Mouse (Mus musculus) stomach, postnatal 0 days (tissue): Measurements from ENCODE around the gene Rasip1. TPM values are rescaled to one million over a fixed set of nuclear protein-coding genes. Genes with fewer than 3 reads are reported as not detected.

Source experiments
- ATAC-seq: fragments of 200-750 bp; cut with Nextera tagmentation; 2 replicates; pipeline ENCODE4 v1.8.0; 2017; ENCODE audit not compliant: low FRiP score, low TSS enrichment
- DNase-seq: peaks from one replicate; pipeline ENCODE4 v3.0.0-alpha.2; 2016; ENCODE audit warnings: low spot score
- H3K27ac ChIP-seq: fragments of 300-500 bp; sonication (generic); replicated peaks from 2 replicates; pipeline ENCODE4 v1.5.1; 2014; ENCODE audit warnings: mild to moderate bottlenecking, control low read depth
- H3K27me3 ChIP-seq: fragments of 300-500 bp; sonication (generic); 2 replicates; pipeline ENCODE4 v1.6.1; 2014; ENCODE audit warnings: low read length; ENCODE audit not compliant: control insufficient read depth, insufficient read depth
- H3K36me3 ChIP-seq: fragments of 300-500 bp; sonication (generic); 2 replicates; pipeline ENCODE4 v1.6.1; 2014; ENCODE audit warnings: low read length, mixed read lengths; ENCODE audit not compliant: control insufficient read depth, insufficient read depth
- H3K4me1 ChIP-seq: fragments of 300-500 bp; sonication (generic); replicated peaks from 2 replicates; pipeline ENCODE4 v1.6.1; 2014; ENCODE audit warnings: antibody characterized with exemption; ENCODE audit not compliant: control insufficient read depth, insufficient read depth
- H3K4me2 ChIP-seq: fragments of 300-500 bp; sonication (generic); replicated peaks from 2 replicates; pipeline ENCODE4 v1.6.1; 2014; ENCODE audit warnings: low read depth, mild to moderate bottlenecking, control low read depth, moderate library complexity
- H3K4me3 ChIP-seq: fragments of 300-500 bp; sonication (generic); 2 replicates; pipeline ENCODE4 v1.5.1; 2014; ENCODE audit warnings: low read depth, low read length, control low read depth
- H3K9ac ChIP-seq: fragments of 300-500 bp; sonication (generic); 2 replicates; pipeline ENCODE4 v1.6.1; 2014; ENCODE audit warnings: mild to moderate bottlenecking, low read length, control low read depth, mixed read lengths
- H3K9me3 ChIP-seq: fragments of 300-500 bp; sonication (generic); 2 replicates; pipeline ENCODE4 v1.6.1; 2016; ENCODE audit warnings: low read length; ENCODE audit not compliant: control insufficient read depth
- CTCF ChIP-seq: IDR thresholded peaks from 2 replicates; pipeline ENCODE4 v1.5.1; 2016; ENCODE audit warnings: antibody characterized with exemption, low read depth, mild to moderate bottlenecking, moderate library complexity
- EP300 ChIP-seq: optimal IDR thresholded peaks from 2 replicates; pipeline ENCODE3; 2016; ENCODE audit warnings: antibody characterized with exemption
- WGBS: fragments of 180-500 bp; shearing (Covaris S2); extraction: QIAGEN DNeasy Blood & Tissue Kit; methylation state at CpG from one replicate; pipeline ENCODE4 v1.1.7; 2014; 5-methylcytosine and 5-hydroxymethylcytosine counted together
- polyA plus RNA-seq: library from polyadenylated mRNA; unstranded; fragments of >200 nt; fragmentation: Nextera tagmentation; extraction: Ambion mirVana; gene quantifications from 2 replicates; pipeline ENCODE4 v1.2.1, GENCODE M21; 2015

Rasip1 gene
- polyA plus RNA-seq, 1 experiment from 2014 or later: 5.4 TPM

DNA sequence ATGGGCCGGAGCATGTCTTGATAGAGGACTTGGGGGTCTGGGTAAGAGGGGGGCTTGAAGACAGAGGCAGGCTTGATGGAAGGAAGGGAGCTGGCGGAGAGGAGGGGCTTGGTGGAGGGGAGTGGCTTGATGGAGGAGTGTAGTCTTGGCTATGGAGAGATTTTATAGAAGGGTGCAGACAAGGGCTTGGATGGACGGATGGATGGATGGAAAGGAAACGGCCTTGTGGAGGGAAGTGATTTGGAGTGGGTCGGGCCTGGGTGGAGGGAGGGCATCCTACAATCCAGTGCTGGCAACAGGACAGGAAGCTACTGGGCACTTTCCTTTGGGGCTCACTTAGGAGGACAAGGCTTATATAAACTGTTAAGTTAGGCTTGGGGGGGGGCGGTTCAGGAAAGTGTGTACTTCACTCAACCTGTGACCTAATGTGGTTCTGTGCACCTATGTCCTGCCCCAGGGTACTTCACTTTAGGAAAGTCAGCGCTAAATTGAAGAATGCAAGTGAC lies 664 bp upstream of the Rasip1 start:
- no peaks in the 10 kb centered on the region for H3K27me3 ChIP-seq
- WGBS: 87% methylated on average over 7 of the region's 7 CpGs

DNA sequence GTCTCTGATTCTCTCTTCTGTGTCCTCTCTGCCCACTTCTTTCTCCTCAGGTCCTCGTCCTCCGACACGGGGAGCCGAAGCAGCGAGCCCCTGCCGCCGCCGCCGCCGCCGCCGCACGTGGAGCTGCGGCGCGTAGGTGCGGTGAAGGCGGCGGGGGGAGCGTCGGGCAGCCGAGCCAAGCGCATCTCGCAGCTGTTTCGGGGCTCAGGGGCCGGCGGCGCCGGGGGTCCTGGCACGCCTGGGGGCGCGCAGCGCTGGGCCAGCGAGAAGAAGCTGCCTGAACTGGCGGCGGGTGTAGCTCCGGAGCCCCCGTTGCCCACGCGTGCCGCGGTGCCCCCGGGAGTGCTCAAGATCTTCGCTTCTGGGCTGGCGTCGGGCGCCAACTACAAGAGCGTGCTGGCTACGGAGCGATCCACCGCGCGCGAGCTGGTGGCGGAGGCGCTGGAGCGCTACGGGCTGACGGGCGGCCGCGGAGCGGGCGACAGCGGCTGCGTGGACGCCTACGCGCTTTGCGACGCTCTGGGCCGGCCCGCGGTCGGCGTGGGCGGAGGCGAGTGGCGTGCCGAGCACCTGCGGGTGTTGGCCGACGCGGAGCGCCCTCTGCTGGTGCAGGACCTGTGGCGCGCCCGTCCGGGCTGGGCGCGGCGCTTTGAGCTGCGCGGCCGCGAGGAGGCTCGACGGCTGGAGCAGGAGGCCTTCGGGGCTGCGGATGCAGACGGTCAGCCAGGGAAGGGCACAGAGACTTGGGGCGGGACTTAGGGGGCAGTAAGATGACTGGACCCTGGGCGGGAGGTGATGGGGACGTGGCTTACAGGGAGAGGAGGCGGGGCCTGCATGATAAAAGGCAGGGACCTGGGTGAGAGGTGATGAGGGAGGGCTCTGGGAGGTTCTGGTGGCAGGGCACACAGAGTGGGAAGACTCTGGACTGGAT lies 1.3 kb downstream of the Rasip1 start:
- Histone ChIP-seq H3K27ac (peak overlapping the region; percentile 76), H3K9ac (peak overlapping the region; percentile 77), H3K4me2 (peak overlapping the region; percentile 98), H3K9me3 (no peaks in the 10 kb centered on the region), H3K4me1 (peaks cover 2% of the 10 kb centered on the region; the same call in 1 of the 2 replicates), H3K4me3 (peak overlapping the region; percentile 55), H3K36me3 (no peaks in the 10 kb centered on the region), H3K27me3 (no peaks in the 10 kb centered on the region)
- DNase-seq (peak; percentile 95), ATAC-seq (peak; percentile 88)
- 1% methylated on average over 94 of the region's 105 CpGs for WGBS
- TF ChIP-seq EP300: no peak
- peak; percentile 85 for TF ChIP-seq CTCF

More for the DNA sequence above, 664 bp upstream of the Rasip1 start:
- Histone ChIP-seq H3K4me1 (peaks cover 2% of the 10 kb centered on the region; the same call in 1 of the 2 replicates), H3K36me3 (no peaks in the 10 kb centered on the region), H3K9ac (no peak overlapping the region), H3K4me3 (no peak overlapping the region), H3K27ac (no peak overlapping the region), H3K4me2 (no peak overlapping the region), H3K9me3 (no peaks in the 10 kb centered on the region)
- no peak for ATAC-seq
- TF ChIP-seq EP300 (no peak), CTCF (no peak)
- DNase-seq: no peak

DNA sequence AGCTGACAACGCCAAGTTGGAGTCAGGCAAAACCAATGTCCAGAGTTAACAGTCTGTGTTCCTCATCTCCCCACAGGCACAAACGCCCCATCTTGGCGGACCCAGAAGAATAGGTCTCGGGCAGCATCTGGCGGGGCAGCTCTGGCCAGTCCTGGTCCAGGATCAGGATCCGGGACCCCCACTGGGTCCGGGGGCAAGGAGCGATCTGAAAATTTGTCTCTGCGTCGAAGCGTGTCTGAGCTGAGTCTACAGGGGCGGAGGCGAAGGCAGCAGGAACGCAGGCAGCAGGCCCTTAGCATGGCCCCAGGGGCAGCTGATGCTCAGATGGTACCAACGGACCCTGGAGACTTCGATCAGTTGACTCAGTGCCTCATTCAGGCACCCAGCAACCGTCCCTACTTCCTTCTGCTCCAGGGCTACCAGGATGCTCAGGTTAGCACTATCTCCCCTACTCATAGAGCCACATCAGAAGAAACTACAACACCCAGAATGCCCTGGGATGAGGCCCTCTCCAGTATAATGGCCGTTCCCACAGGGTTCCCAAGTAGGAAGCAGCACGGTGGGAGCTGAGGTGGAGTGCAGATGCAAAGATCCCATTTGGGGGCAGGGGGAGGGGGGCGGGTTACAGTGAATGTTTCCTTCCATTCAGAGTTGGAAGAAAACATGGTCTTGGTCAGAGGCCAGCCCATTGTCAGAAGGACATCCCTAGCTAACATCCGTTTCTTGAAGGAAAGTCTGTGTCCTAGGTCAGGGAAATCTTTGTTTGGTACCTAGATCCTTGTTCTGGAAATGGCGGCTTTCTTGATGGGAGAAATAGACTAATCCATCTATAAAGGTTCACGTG lies 3.0 kb downstream of the Rasip1 start:
- no peaks in the 10 kb centered on the region for H3K9me3 ChIP-seq
- H3K4me2 ChIP-seq: no peak overlapping the region
- no peak overlapping the region for H3K9ac ChIP-seq
- no peak for ATAC-seq
- no peak overlapping the region for H3K4me3 ChIP-seq
- TF ChIP-seq EP300 (no peak), CTCF (no peak)
- H3K4me1 ChIP-seq: peaks cover 2% of the 10 kb centered on the region; the same call in 1 of the 2 replicates
- H3K27ac ChIP-seq: no peak overlapping the region
- H3K36me3 ChIP-seq: no peaks in the 10 kb centered on the region
- no peaks in the 10 kb centered on the region for H3K27me3 ChIP-seq
- WGBS: 80% methylated on average over 23 of the region's 23 CpGs
- DNase-seq: no peak

DNA sequence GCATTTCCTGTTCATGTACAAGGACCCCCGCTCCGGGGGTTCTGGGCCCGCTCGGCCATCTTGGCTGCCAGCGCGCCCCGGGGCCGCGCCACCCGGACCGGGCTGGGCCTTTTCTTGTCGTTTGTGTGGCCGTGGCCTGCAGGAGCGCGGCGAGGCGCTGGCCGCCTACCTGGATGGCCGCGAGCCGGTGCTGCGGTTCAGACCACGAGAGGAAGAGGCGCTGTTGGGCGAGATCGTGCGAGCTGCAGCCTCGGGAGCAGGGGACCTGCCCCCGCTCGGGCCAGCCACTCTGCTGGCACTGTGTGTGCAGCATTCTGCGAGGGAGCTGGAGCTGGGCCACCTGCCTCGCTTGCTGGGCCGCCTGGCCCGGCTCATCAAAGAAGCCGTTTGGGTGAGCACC lies 5.2 kb downstream of the Rasip1 start:
- Histone ChIP-seq H3K9ac (peak overlapping the region; percentile 31), H3K4me3 (no peak overlapping the region; the same call in 1 of the 2 replicates), H3K27me3 (no peaks in the 10 kb centered on the region), H3K9me3 (no peaks in the 10 kb centered on the region), H3K4me1 (peaks cover 2% of the 10 kb centered on the region; the same call in 1 of the 2 replicates), H3K36me3 (0 out of 2 replicates have a peak, but pooled peaks cover 2% of the 10 kb centered on the region), H3K4me2 (peak overlapping the region; percentile 41), H3K27ac (no peak overlapping the region)
- WGBS: 16% methylated on average over 35 of the region's 35 CpGs
- DNase-seq: peak; percentile 81
- TF ChIP-seq EP300 (no peak), CTCF (peak; percentile 62)
- ATAC-seq: peak; percentile 39; the same call in 1 of the 2 replicates

DNA sequence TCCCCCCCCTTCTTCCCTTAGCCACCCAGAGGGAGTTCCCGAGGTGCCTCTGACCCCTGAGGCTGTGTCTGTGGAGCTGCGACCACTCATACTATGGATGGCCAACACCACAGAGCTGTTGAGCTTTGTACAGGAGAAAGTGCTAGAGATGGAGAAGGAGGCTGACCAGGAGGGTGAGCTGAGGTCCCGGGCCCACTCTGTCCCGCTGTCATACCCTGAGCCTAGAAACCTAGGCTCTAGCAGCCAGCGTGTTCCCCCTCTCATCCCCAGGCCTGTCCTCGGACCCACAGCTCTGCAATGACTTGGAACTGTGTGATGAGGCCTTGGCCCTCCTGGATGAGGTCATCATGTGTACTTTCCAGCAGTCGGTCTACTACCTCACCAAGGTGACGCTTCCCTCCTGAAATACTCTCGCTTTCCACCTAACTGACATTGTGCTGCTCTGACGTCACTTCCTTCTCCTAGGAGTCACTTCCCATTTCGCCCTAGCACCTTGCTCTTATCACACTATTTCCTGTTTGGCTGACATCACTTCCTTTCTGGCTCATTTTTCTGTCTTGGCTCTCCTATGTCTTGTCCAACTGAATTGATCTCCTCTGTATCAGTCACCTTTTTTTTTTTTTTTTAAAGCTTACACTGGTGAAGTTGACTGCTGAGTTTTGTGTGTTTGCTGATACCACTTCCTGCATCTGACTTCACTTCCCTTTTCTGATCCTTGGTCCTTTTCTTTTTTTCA lies 7.8 kb downstream of the Rasip1 start:
- ATAC-seq (no peak), DNase-seq (no peak)
- WGBS: 88% methylated on average over 11 of the region's 11 CpGs
- Histone ChIP-seq H3K36me3 (0 out of 2 replicates have a peak, but pooled peaks cover 2% of the 10 kb centered on the region), H3K9ac (no peak overlapping the region), H3K27ac (no peak overlapping the region), H3K4me1 (peaks cover 5% of the 10 kb centered on the region; the same call in 1 of the 2 replicates), H3K27me3 (no peaks in the 10 kb centered on the region), H3K9me3 (no peaks in the 10 kb centered on the region), H3K4me2 (no peak overlapping the region), H3K4me3 (no peak overlapping the region)
- no peak for TF ChIP-seq EP300
- no peak for TF ChIP-seq CTCF
